Mouse (Mus musculus): Measurements from ENCODE around the gene Sc5d. TPM values are rescaled to one million over a fixed set of nuclear protein-coding genes. Genes with fewer than 3 reads are reported as not detected.
A peak's percentile ranks its signal among the peaks of the same experiment; 100 is the strongest.

Gene Sc5d
- total RNA-seq (2021): 10 to 100 TPM; 16.7 to 19.3 TPM
- long read RNA-seq, experiment 1, full-length matches to known transcripts: 31 of 39 reads
- long read RNA-seq, experiment 1, partial matches to known transcripts: 2 of 39 reads
- long read RNA-seq, experiment 1, other reads (novel, unspliced or antisense): 6 of 39 reads
- long read RNA-seq, experiment 2, full-length matches to known transcripts: 31 of 38 reads
- long read RNA-seq, experiment 2, partial matches to known transcripts: 2 of 38 reads
- long read RNA-seq, experiment 2, other reads (novel, unspliced or antisense): 5 of 38 reads

GRCm38 (mm10) chr9:42264145-42264544 lies at the start of gene Sc5d:
Sc5d (minus strand) TSS chr9:42264256.
- peak; percentile 90 to 95 for DNase-seq (ENCODE audit: low spot score in 2 of 2)

- DNase-seq (ENCODE audit: low spot score in 2 of 2): no peak
Measured at GRCm38 (mm10) chr9:42311311-42311710, 47.3 kb upstream of the Sc5d start.

GRCm38 (mm10) chr9:42303894-42304293 lies 39.8 kb upstream of the Sc5d start:
- DNase-seq (ENCODE audit: low spot score in 2 of 2): no peak

DNA sequence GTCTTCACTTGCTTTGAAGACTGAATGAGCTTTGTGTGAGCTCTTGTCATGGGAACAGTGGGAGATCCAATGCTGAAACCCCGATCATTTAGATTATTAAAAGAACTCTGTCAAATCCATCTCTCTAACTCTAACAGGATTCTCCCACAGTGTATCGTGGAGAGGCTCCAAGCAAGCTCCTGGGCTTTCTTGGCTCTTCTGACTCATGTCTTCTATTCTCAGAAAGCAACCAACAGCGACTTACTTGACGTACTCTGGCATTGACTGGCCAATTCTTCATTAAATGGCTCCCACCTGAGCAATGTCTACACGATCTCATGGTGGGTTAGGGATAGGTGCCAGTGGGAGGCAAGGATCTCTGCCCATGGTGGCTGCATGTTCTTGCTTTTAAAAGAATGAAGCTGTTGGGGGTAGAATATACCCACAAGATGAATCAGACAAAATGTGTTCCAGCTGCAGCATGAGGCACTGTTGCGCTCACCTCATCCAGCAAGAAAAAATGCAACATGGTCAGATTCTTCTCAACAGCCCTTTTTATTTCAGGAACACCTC lies 37.1 kb upstream of the Sc5d start:
- DNase-seq (ENCODE audit: low spot score in 2 of 2): no peak

- no peak for DNase-seq (ENCODE audit: low spot score in 2 of 2)
Measured at GRCm38 (mm10) chr9:42296297-42296922, 32.4 kb upstream of the Sc5d start.

DNA sequence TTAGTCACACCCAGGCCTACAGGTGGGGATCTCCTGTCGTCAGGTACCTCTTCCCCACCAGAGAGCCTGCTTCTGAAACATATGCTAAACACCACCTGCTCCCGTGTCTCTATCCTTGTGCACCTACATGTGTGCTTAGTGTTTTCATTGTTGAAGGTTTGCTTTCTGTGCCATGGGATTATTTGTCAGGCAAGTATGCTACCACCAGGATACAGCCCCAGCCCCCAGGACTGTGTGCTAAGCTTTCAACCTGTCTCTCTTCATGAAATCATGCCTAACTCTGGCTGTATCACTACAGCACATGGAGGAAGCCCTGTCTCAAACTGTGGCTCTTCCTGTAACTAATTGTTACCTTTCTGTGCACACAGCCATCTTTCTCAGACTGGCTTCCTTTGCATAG lies 30.1 kb upstream of the Sc5d start:
- DNase-seq (ENCODE audit: low spot score in 2 of 2): no peak

DNA sequence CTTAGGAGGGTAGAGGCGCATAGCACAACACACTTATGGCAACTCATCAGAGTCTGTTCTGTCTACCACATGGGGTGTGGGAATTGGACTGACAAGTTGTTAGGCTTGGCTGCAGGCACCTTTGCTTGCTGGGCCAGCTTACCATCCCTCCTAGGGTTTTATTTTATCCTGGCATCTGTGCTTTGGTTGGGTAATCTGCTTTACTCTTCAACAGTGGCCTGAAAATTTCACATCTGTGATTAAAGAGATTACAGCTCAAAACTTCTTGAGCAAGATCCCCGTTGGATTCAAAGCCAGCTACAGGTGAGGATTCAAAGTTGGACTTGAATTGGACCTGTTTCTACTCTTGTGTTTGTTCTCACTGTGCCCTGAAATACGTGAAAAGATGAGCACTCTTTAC lies 29.5 kb upstream of the Sc5d start:
- no peak for DNase-seq (ENCODE audit: low spot score in 2 of 2)

- DNase-seq (ENCODE audit: low spot score in 2 of 2): no peak
Measured at GRCm38 (mm10) chr9:42293051-42293450, 29.0 kb upstream of the Sc5d start.

DNA sequence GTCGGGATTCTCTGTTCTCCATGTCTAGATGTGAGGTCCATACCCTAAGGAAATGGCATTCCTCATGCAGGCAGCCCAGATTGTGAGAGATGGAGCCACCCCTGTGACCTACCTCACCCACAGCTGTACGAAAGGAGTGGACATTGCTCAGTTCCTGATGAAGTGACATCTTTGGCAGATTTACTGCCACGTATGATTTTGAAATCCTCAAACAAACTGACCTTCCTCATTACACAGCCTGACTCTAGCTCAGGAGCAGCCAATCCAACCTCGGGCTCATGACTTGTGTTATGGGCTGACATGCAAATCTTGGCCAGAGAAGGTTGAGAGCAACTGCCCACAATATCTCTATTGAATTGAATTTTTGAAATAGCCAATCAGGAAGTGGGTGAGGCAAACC lies 15.6 kb upstream of the Sc5d start:
- DNase-seq (ENCODE audit: low spot score in 2 of 2): no peak

DNA sequence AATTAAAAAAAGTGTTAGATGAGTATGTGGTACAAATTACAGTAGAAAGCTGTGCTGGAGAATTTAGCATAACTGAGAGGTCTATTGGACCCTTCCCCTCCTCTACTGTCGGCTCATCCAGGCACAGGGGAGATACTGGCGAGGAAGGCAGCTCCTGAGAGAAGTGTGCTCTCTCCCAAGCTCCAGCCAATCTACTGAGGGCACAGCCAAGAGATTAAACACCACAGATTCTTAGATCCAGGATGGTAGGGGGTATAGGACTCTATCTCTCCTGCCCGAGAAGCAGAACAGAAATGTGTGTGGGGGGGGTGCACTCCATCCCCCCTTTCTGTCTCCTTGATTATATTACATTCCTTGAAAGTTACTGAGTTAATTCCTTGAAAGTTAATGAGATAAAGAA lies 14.0 kb upstream of the Sc5d start:
- DNase-seq (ENCODE audit: low spot score in 2 of 2): no peak

- DNase-seq (ENCODE audit: low spot score in 2 of 2): no peak
Measured at GRCm38 (mm10) chr9:42277606-42278005, 13.6 kb upstream of the Sc5d start.

DNA sequence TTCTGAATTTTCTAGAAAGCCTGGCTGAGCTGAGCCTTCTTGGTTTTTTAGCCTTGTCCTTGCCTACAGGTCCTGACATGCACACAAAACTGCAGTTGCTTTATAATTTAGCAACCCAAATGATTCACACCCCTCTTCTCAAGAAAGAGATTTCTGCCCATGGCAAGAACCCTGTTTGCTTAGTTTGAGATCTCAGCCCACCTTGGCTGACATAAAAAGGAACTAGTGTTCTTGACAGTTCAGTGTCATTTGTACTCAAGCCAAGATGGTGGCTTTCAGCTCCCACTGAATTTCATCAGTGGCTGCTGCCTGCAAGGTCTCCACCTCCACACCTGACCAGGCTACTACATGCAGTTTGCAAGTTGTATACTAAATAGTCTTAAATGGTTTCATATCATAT lies 13.1 kb upstream of the Sc5d start:
- DNase-seq (ENCODE audit: low spot score in 2 of 2): no peak

DNA sequence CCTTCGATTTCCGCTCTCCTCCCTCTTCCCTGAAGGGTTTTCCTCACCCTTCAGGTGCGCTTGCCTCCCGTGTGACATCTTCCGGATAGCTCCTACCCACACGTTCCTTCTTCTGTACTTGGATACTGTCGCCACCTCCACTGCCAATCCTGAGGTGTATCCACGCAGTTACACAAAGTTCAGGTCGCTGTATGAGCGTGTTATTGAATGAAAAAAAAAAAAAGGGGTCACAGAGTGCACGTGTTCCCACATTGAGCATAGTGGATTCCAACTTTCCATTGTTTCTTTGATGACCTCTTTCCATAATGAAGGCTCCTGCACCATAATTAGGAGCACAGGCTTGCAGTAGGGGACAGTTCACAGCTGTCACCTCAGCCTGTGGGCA lies 11.7 kb upstream of the Sc5d start:
- DNase-seq (ENCODE audit: low spot score in 2 of 2): no peak

- DNase-seq (ENCODE audit: low spot score in 2 of 2): no peak
Measured at GRCm38 (mm10) chr9:42275027-42275760, 11.1 kb upstream of the Sc5d start.

DNA sequence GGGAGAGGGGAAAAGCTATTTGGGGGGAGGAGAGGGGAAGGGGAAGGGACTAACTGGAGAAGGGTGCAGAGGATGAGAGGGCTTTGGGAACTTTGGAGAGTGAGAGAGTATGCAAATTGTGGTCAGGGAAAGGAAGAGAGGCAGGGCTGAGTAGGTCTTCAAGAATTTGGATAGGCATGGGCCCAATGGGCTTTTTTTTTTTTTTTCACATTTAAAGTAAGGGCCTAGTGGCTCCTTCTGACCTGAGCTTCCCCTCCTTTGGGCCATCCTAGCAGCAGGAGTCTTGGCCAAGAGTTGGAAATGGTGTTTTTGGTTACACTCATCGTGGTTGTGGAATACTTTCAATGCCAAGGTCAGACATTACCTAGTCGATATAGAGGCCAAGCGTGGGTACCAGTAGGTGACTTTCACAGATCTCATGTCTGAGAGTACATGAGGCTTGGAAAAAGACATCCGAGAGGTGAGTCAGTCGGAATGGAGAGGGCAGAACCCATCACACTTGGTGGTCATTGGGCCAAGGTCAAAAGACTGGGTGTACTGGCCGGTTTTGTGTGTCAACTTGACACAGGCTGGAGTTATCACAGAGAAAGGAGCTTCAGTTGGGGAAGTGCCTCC lies 9.7 kb upstream of the Sc5d start:
- no peak for DNase-seq (ENCODE audit: low spot score in 2 of 2)

GRCm38 (mm10) chr9:42273174-42273573 lies 9.1 kb upstream of the Sc5d start:
- no peak for DNase-seq (ENCODE audit: low spot score in 2 of 2)

GRCm38 (mm10) chr9:42272690-42273089 lies 8.6 kb upstream of the Sc5d start:
- no peak for DNase-seq (ENCODE audit: low spot score in 2 of 2)

- no peak for DNase-seq (ENCODE audit: low spot score in 2 of 2)
Measured at GRCm38 (mm10) chr9:42271456-42271855, 7.4 kb upstream of the Sc5d start.

DNA sequence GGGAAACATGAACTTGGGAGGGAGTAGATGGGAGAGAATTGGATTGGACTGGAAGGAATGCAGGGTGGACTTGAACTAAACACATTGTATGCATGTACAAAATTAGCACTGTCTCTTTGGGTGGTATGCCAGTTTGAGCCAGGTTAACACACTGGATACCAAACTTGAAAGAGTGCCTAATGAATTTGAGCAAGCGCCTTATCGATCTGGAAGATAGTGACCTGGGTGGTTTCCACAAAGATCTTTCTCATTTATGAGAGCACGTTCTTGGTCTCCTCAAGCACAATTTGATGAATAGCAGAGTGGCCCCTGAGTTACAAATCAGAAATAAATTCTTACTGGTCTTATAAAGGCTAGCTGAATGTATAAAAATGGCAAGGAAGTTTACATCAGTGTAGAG lies 6.6 kb upstream of the Sc5d start:
- no peak for DNase-seq (ENCODE audit: low spot score in 2 of 2)

GRCm38 (mm10) chr9:42270081-42270480 lies 6.0 kb upstream of the Sc5d start:
- DNase-seq (ENCODE audit: low spot score in 2 of 2): no peak

GRCm38 (mm10) chr9:42268371-42268770 lies 4.3 kb upstream of the Sc5d start:
- no peak for DNase-seq (ENCODE audit: low spot score in 2 of 2)

DNA sequence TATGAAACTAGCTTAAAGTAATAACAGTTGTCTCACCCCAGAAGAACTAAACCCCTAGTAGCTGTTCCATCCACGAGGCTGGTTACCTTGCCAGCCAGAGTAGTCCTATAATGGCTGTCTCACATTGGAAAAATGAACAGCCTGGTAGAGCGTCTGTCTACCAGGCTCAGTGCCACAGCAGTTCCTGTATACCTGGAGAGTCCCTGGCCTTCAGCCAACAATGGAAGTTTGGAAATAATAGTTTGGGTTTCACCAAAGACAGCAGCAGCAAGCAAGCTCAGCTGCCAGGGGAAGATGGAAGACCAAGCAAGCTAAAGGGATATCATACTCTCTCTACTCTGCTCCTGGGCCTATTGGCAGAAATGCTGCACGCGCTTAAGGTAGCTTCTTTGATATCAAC lies 1.3 kb upstream of the Sc5d start:
- DNase-seq (ENCODE audit: low spot score in 2 of 2): no peak

Data from gastrocnemius, postnatal 4 days (tissue).